Mouse (Mus musculus) left cerebral cortex, adult 9 months (tissue): ENCODE data around the gene Tnfrsf8.
A peak's percentile ranks its signal among the peaks of the same experiment; 100 is the strongest.

Experiments used
- DNase-seq, 2 experiments: peaks; one replicate each; pipeline ENCODE4 v3.0.0; 2022; ENCODE audit warnings: low spot score in 2 of 2

The Tnfrsf8 gene

GRCm38 (mm10) chr4:145271634-145272033 lies 43.3 kb downstream of the Tnfrsf8 start:
- no peak for DNase-seq

- DNase-seq = peak in 1 of 2 experiments; percentile 12
Measured at GRCm38 (mm10) chr4:145270136-145270535, 44.8 kb downstream of the Tnfrsf8 start.

GRCm38 (mm10) chr4:145267631-145268110 lies 47.3 kb downstream of the Tnfrsf8 start:
- peak in 1 of 2 experiments; percentile 10 for DNase-seq

GRCm38 (mm10) chr4:145266505-145266904 lies 48.5 kb downstream of the Tnfrsf8 start:
- DNase-seq = no peak

- no peak for DNase-seq
Measured at GRCm38 (mm10) chr4:145264761-145265160, 50.2 kb downstream of the Tnfrsf8 start.

- DNase-seq = no peak
Measured at GRCm38 (mm10) chr4:145263583-145263982, 51.4 kb downstream of the Tnfrsf8 start.

GRCm38 (mm10) chr4:145260802-145261201 lies 54.2 kb downstream of the Tnfrsf8 start:
- no peak for DNase-seq

GRCm38 (mm10) chr4:145257751-145258434 lies 57.1 kb downstream of the Tnfrsf8 start:
- no peak for DNase-seq

- no peak for DNase-seq
Measured at GRCm38 (mm10) chr4:145256144-145256543, 58.8 kb downstream of the Tnfrsf8 start.

GRCm38 (mm10) chr4:145254418-145254817 lies 60.5 kb downstream of the Tnfrsf8 start:
- peak in 1 of 2 experiments; percentile 29 for DNase-seq

GRCm38 (mm10) chr4:145252611-145253010 lies 62.4 kb downstream of the Tnfrsf8 start:
- no peak for DNase-seq

- DNase-seq = no peak
Measured at GRCm38 (mm10) chr4:145251546-145251945, 63.4 kb downstream of the Tnfrsf8 start.

- DNase-seq = no peak
Measured at GRCm38 (mm10) chr4:145250002-145250401, 65.0 kb downstream of the Tnfrsf8 start.

GRCm38 (mm10) chr4:145247556-145247955 lies 67.4 kb downstream of the Tnfrsf8 start:
- DNase-seq = no peak

- no peak for DNase-seq
Measured at GRCm38 (mm10) chr4:145246173-145247011, 68.6 kb downstream of the Tnfrsf8 start, which contains the start of gene Tnfrsf1b. TSS of gene Tnfrsf1b (minus strand) at chr4:145246870.

GRCm38 (mm10) chr4:145245581-145245980 lies 69.4 kb downstream of the Tnfrsf8 start:
- DNase-seq = no peak

GRCm38 (mm10) chr4:145244676-145245075 lies 70.3 kb downstream of the Tnfrsf8 start:
- no peak for DNase-seq

- no peak for DNase-seq
Measured at GRCm38 (mm10) chr4:145242719-145243350, 72.1 kb downstream of the Tnfrsf8 start.

GRCm38 (mm10) chr4:145240723-145241231 lies 74.2 kb downstream of the Tnfrsf8 start:
- peak in 1 of 2 experiments; percentile 20 for DNase-seq

GRCm38 (mm10) chr4:145239049-145239830 lies 75.7 kb downstream of the Tnfrsf8 start:
- peak in 1 of 2 experiments; percentile 31 for DNase-seq

GRCm38 (mm10) chr4:145236027-145236426 lies 78.9 kb downstream of the Tnfrsf8 start:
- DNase-seq = no peak
